Mouse (Mus musculus): ENCODE data around the gene Shq1. TPM values are rescaled to one million over a fixed set of nuclear protein-coding genes. Genes with fewer than 3 reads are reported as not detected.

The Shq1 gene
- polyA plus RNA-seq (2012; ENCODE audit: insufficient read depth, insufficient read length, missing spikeins) = 1.2 and 1.9 TPM in 2 replicates

DNA sequence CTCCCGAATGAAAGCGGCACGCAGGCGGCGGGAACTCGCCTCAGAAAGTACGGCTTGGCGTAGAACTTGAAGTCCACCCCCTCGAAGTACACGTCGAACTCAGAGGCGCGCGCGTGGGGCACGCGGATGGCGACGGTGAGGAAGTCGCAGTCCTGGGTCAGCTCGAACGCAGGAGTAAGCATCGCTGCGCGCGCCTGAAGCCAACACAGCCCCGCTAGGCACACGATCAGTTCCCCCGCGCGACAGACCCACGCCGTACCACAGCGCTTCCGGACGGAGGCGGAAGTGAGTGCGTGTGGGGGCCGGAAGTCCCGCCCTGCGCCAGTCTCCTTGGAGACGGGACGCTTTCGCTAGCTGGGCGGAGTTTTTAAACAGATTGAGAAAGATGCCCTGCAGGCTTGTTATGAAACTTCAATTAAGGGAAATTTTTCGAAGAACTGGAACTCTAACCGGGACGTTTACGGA, at the start of gene Shq1:
Shq1 (minus strand) TSS at position 278 of the 465 bp plus-strand sequence.
- Histone ChIP-seq H3K4me3 (ENCODE audit: insufficient read depth, low read depth, low read length) (peak within 1 kb of the TSS; percentile 87), H3K27ac (replicated peaks; ENCODE audit: low read depth, low read length) (peak within 1 kb of the TSS; percentile 23; the same call in 1 of the 2 replicates), H3K4me1 (ENCODE audit: control insufficient read depth, insufficient read depth, insufficient read length, low read length) (no peaks in the 10 kb centered on the region)

DNA sequence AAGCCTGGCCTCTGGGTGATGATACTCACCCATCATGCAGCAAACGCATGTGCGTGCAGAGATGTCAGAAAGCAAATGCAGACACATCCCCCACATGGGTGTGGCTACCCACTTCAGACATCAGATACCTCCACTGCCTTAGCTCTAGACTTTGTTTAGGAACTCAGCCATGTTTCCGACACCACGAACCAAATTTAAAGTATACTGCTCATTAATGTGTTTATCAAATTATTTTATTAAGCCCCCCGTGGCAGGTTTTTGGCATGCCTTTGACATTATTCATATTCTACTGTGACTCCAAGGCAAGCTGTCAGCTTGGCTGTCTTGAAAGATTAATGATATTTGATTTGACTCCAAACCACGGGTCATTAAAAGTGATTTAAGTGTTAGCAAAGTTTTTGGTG, 49.1 kb upstream of the Shq1 start:
- no peaks in the 10 kb centered on the region for H3K4me1 ChIP-seq (ENCODE audit: control insufficient read depth, insufficient read depth, insufficient read length, low read length)
- no peak overlapping the region for H3K27ac ChIP-seq (replicated peaks; ENCODE audit: low read depth, low read length)
- H3K4me3 ChIP-seq (ENCODE audit: insufficient read depth, low read depth, low read length) = no peak overlapping the region

DNA sequence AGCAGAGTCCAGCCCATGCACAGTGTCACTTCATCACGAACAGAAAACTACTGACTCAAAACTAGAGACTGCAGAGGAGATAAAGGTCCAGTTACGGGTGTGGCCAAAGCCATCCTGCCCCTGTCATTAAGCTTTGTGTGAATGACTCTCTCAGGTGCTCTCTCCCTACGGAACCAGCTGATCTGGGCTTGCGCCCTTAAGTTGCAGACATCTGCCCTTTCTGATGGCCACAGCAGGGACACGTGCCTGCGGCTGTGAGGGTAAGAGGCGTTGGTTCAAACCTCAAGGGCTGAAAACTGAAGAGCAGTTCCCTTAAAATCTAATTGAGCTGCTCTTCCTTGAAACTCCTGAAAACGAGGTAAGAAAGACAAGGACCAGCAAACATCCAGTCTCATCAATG, 45.9 kb upstream of the Shq1 start:
- Histone ChIP-seq H3K4me3 (ENCODE audit: insufficient read depth, low read depth, low read length) (no peak overlapping the region), H3K4me1 (ENCODE audit: control insufficient read depth, insufficient read depth, insufficient read length, low read length) (no peaks in the 10 kb centered on the region), H3K27ac (replicated peaks; ENCODE audit: low read depth, low read length) (no peak overlapping the region)

DNA sequence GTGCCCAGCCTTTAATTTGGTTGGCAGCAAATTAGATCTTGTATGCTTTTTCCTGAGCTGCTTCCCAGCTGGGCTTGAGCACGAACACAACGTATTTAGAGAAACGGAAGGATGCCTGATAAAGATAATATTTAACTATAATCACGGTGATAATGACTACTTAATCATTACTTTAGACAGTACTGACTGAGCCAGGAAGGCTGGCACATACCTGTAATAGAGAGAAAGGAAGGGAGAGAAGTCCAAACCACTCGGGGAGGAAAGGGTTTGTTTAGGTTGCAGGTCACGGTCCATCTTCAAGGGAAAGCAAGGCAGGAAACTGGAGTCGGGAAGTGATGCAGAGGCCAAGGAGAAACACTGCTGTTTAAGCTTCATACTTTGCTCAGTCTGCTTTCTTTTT, 45.2 kb upstream of the Shq1 start:
- H3K4me1 ChIP-seq (ENCODE audit: control insufficient read depth, insufficient read depth, insufficient read length, low read length) = no peaks in the 10 kb centered on the region
- H3K27ac ChIP-seq (replicated peaks; ENCODE audit: low read depth, low read length) = no peak overlapping the region
- H3K4me3 ChIP-seq (ENCODE audit: insufficient read depth, low read depth, low read length) = no peak overlapping the region

DNA sequence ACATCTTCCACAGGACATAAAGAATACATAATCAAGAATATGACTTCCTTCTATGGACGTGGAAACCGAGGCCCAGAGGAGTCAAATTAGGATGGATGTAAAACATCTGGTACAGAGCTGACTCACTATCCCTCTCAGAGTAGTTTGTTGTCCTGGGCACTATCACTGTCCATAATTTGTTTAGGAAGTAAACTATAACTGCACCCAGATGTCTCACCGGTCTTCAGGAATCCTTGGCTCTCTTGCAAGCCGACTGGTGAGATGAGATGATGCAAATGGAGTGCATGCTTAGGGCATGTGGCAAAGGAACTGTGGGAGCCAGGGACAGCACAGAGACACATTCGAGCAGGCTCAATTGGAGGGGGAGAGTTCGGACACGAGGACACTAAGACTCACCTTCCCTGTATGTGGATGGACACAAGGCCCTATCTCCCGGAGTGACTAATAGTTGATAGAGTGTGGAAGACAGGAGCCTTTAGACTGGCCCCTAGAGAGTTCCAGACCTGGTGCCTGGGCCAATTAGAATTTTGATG, 44.4 kb upstream of the Shq1 start:
- H3K27ac ChIP-seq (replicated peaks; ENCODE audit: low read depth, low read length) = no peak overlapping the region
- no peaks in the 10 kb centered on the region for H3K4me1 ChIP-seq (ENCODE audit: control insufficient read depth, insufficient read depth, insufficient read length, low read length)
- H3K4me3 ChIP-seq (ENCODE audit: insufficient read depth, low read depth, low read length) = no peak overlapping the region

DNA sequence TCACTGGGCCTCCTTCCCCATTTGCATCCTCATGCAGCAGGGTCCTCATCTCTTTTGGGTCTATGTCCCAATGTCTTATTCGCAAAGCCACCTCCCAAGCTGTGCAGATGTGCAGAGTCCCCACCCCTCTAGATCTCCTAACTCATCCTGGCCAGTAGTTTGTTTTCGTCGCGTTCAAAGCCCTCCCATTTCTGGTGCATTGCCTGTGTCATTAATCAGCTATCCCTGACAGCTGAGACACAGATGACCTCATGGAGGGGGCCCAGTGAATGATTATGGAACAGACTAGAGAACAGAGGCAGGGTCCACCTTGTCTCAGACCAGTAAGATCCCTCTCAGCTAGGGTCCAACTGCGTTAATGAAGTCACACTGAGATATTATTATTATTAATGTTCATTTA, 39.9 kb upstream of the Shq1 start:
- Histone ChIP-seq H3K4me1 (ENCODE audit: control insufficient read depth, insufficient read depth, insufficient read length, low read length) (no peaks in the 10 kb centered on the region), H3K4me3 (ENCODE audit: insufficient read depth, low read depth, low read length) (no peak overlapping the region), H3K27ac (replicated peaks; ENCODE audit: low read depth, low read length) (no peak overlapping the region)

DNA sequence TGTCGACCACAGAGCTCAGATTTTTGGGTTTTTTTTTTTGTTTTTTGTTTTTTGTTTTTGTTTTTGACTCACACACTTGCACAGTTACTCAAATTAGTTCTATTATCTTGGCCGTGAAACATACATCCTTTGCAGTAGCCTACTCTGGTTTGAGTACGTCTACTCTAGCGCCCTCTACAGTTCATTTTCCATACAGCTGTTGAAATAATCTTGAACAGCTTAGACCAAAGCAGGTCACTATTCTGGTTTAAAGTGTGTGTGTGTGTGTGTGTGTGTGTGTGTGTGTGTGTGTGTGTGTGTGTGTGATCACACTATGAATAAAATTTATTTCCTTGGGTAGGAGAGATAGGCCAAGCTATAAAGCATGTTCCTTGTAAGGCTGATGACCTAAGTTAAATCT, 39.2 kb upstream of the Shq1 start:
- Histone ChIP-seq H3K4me1 (ENCODE audit: control insufficient read depth, insufficient read depth, insufficient read length, low read length) (no peaks in the 10 kb centered on the region), H3K27ac (replicated peaks; ENCODE audit: low read depth, low read length) (no peak overlapping the region), H3K4me3 (ENCODE audit: insufficient read depth, low read depth, low read length) (no peak overlapping the region)

DNA sequence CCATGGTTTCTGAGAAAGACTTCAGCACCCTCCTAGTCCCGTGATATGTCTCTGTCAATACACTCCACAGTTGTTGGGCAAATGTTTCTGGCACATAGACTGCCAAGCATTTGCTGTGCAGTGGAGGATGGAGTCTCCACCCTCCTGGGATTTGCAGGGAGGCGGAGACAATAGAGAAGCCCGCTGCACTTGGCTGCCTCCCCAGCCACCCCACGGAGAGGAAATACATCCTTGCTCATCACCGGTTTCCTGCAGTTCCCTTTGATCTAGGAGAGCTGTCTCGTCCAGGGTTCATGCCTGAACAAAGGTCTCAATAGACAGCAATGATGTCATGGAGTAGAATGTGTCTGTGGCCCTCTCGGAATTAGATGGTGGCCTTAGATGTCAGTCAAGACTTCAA, 38.5 kb upstream of the Shq1 start:
- Histone ChIP-seq H3K4me1 (ENCODE audit: control insufficient read depth, insufficient read depth, insufficient read length, low read length) (no peaks in the 10 kb centered on the region), H3K27ac (replicated peaks; ENCODE audit: low read depth, low read length) (no peak overlapping the region), H3K4me3 (ENCODE audit: insufficient read depth, low read depth, low read length) (no peak overlapping the region)

DNA sequence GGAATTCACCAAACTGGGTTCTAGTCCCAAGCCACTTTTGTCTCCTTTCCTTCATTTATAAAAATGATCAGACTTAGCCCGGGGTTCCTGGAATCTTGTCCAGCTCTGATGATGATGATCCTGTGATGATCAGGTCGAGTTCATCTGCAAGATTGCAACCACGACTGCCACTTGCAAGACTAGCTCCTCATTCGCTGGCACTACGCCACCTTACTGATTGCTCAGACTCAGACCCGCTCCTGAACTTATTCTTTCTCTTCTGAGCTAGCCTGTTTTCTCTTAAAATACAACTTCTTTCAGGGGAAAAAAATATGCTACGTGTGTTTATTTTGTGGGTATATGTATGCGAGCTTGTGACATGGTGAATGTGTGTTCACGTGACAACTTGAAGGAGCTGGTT, 38.0 kb upstream of the Shq1 start:
- Histone ChIP-seq H3K27ac (replicated peaks; ENCODE audit: low read depth, low read length) (no peak overlapping the region), H3K4me3 (ENCODE audit: insufficient read depth, low read depth, low read length) (no peak overlapping the region), H3K4me1 (ENCODE audit: control insufficient read depth, insufficient read depth, insufficient read length, low read length) (no peaks in the 10 kb centered on the region)

DNA sequence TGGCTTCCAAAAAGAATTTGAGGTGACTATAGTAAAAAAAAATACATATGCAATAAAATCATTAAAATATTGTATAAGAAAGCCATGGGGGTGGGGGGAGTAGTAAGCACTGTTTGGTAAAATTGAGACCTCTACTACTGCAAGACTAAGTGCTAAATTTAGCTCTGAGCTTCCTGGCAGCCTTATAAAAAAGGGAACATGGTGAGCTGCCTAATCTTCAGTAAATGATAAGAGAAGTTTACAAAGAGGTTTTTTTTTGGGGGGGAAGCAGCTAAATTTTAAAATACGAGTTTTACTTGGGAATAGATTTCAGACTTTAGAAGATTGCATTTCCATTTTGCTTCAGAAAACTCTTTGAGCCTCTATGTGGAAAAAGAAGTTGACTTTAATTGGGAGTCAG, 37.3 kb upstream of the Shq1 start:
- Histone ChIP-seq H3K27ac (replicated peaks; ENCODE audit: low read depth, low read length) (no peak overlapping the region), H3K4me1 (ENCODE audit: control insufficient read depth, insufficient read depth, insufficient read length, low read length) (no peaks in the 10 kb centered on the region), H3K4me3 (ENCODE audit: insufficient read depth, low read depth, low read length) (no peak overlapping the region)

DNA sequence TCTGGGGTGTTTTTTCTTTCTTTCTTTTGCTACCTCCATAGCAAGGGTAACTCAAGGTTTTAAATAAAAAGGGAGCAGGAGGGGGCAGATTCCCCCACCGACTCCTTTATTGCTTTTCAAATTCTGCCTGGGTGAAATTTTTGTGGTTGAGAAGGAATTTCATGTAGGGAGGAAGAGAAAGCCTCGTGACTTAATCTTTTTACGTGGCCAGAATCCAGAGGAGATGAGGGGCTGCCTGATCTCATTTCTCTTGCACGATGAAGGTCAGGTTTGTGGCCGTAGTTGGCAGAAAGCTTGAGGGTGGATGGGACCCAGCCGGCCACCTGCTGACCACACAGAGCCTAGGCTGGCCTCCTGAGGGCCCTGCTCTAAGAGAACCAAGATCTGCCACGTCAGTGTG, 36.6 kb upstream of the Shq1 start:
- no peaks in the 10 kb centered on the region for H3K4me1 ChIP-seq (ENCODE audit: control insufficient read depth, insufficient read depth, insufficient read length, low read length)
- no peak overlapping the region for H3K27ac ChIP-seq (replicated peaks; ENCODE audit: low read depth, low read length)
- no peak overlapping the region for H3K4me3 ChIP-seq (ENCODE audit: insufficient read depth, low read depth, low read length)

DNA sequence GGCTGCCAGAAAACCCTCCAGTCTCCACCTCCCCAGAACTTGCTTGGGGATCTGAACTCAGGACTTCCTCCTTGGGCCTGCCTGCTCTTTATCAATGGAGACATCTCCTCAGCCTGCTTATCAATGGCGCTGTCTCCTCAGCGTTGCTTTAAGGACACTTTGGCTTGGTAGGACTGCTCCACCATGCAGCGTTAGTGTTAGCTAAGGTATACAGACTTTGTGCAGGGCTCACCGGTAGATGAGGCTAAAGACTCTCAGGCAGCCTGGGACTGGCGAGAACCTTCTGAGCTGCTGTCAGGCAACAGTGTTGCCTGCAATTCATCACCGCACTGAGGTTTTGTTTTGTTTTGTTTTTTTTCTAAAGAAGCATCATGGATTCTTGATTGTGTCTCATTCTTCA, 35.9 kb upstream of the Shq1 start:
- H3K4me1 ChIP-seq (ENCODE audit: control insufficient read depth, insufficient read depth, insufficient read length, low read length) = no peaks in the 10 kb centered on the region
- H3K4me3 ChIP-seq (ENCODE audit: insufficient read depth, low read depth, low read length) = no peak overlapping the region
- no peak overlapping the region for H3K27ac ChIP-seq (replicated peaks; ENCODE audit: low read depth, low read length)

DNA sequence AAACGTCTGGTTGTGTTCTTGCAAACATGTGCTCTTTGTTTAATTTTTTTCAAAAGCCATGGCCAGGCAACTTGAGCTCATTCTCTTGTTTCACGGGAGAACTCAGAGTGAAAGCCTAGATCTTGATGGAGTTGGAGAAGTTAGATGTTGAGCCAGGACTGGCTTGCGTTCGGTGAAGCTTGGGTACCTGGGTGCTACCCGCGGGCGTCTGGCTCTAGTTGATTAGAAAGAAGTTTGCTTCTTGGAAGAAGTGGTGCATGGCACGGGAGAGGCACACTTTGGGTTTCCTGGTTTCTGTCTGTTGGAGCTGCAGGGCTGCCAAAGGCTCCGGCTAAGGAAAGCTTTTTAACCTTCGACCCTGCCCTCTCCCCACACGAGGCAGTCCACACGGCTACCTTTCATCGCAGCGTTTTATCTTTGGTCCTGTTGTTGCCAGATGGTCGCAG, 34.4 kb upstream of the Shq1 start:
- Histone ChIP-seq H3K27ac (replicated peaks; ENCODE audit: low read depth, low read length) (no peak overlapping the region), H3K4me3 (ENCODE audit: insufficient read depth, low read depth, low read length) (peak overlapping the region; percentile 32), H3K4me1 (ENCODE audit: control insufficient read depth, insufficient read depth, insufficient read length, low read length) (no peaks in the 10 kb centered on the region)

DNA sequence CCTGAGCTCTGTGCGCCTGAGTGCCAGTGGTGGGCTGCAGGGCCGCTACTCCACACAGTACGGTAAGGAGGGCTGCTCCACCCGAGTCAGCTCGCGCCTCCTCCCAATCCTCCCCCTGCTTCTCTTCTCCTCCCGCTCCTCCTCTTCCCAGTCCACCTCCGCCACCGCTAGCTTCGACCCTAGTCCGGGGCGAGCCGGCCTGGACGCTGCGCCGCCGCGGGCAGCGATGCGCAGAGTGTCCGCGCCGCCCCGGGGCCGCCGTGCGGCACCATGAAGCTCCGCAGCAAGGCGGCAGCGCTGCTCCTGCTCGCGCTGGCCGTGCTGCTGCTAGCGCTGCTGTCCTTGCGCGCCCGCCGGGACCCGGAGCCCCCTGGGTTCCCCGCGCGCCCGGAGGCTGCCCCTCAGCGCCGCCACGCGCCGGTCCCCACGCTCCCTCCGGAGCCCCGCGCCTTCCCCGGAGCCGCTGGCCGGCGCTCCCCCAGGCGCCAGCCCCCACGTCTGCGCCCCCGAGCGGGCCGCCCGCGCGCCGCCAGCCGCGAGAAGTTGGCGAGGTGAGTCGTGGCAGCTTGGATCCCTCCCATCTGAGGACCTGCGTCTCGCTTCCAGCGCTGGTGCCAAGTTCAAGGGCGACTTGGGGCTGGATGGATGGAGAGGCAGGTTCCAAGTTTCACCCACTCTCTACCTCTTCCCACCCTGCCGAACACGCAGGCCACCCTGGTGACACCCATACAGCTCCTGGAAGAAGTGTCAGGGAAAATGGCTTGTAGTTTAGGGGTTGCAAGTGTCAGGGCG, 33.8 kb upstream of the Shq1 start, which contains the start of gene Gxylt2:
Gxylt2 (plus strand) TSS at position 161 of the 792 bp plus-strand sequence.
- H3K4me1 ChIP-seq (ENCODE audit: control insufficient read depth, insufficient read depth, insufficient read length, low read length) = no peaks in the 10 kb centered on the region
- H3K27ac ChIP-seq (replicated peaks; ENCODE audit: low read depth, low read length) = no peak within 1 kb of the TSS
- peak within 1 kb of the TSS; percentile 32 for H3K4me3 ChIP-seq (ENCODE audit: insufficient read depth, low read depth, low read length)

DNA sequence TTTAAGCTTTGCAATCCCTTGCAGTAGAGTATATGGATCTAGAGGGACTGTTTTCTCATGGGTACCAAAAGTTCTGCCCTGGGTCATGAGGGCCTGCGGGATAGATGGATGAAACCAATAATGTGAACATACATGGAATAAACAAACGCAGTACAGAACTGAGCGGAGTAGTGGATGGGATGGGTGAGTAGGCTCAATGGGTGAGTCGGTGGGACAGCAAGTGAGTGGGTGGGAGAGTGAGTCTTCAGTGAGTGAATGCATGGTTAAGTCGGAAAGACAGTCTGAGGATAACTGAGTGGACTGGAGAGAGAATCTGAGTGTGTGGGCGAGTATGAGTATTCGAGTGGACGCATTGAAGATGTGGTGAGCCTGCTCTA, 33.2 kb upstream of the Shq1 start:
- Histone ChIP-seq H3K4me3 (ENCODE audit: insufficient read depth, low read depth, low read length) (peak overlapping the region; percentile 32), H3K27ac (replicated peaks; ENCODE audit: low read depth, low read length) (no peak overlapping the region), H3K4me1 (ENCODE audit: control insufficient read depth, insufficient read depth, insufficient read length, low read length) (no peaks in the 10 kb centered on the region)

DNA sequence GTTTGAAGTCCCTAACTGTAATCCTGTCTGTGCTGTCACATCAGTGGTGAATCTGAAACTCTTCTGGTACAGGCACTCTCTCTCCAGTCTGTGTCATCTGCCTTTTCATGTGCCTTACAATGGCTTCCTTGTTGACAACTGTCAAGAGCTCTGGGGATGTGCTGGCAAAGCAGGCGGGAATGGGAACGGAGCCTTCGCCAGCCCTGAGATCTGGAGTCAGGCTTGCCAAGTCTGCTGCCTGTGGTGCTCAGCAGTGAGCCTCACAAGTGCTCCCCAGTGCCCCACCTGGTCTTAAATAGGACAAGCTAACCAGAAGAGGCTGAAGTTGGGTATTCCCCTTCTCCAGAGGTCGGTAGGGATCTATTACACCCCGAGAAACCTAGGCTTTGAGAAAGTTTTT, 29.8 kb upstream of the Shq1 start:
- Histone ChIP-seq H3K27ac (replicated peaks; ENCODE audit: low read depth, low read length) (no peak overlapping the region), H3K4me1 (ENCODE audit: control insufficient read depth, insufficient read depth, insufficient read length, low read length) (no peaks in the 10 kb centered on the region), H3K4me3 (ENCODE audit: insufficient read depth, low read depth, low read length) (no peak overlapping the region)

Data from brown adipose tissue, adult 24 weeks (tissue).